Mouse (Mus musculus): ENCODE data around the gene Tsc2.

DNA sequence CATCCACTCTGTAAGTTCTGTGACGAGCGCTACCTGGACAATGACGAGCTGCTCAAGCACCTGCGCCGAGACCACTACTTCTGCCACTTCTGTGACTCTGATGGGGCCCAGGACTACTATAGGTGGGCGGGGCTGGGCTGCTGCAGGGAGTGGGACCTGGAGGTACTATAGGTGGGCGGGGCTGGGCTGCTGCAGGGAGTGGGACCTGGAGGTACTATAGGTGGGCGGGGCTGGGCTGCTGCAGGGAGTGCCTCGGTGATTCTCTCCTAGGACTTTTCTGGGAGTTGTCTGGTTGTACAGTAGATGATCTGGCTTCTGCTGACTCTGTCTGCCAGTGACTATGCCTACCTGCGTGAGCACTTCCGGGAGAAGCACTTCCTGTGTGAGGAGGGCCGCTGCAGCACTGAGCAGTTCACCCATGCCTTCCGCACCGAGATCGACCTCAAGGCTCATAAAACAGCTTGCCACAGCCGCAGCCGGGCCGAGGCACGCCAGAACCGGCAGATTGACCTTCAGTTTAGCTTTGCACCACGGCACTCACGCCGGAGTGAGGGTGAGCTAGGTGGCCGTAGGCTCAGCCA, 45.2 kb upstream of the Tsc2 start:
- TF ChIP-seq CTCF (IDR thresholded peaks at IDR 0.05; ENCODE audit: low read depth) (no peak), EP300 (IDR thresholded peaks at IDR 0.05; ENCODE audit: low read depth) (no peak)
